In genomic region chr6:125455806-125456520, GRCm38 (mm10) we compare ENCODE assay signal across 16 mouse cellular contexts. TPM values are rescaled to one million over a fixed set of nuclear protein-coding genes. Genes with fewer than 3 reads are reported as not detected.
A peak's percentile ranks its signal among the peaks of the same experiment; 100 is the strongest.
DNase-seq lines count a peak whose midpoint lies in the region; ATAC-seq and TF ChIP-seq lines count a peak whose summit lies in the region.
"Had no signal": no experiment of that assay in that cellular context is flagged by ENCODE, and none has a peak within 500 bp of the region (broad histone marks: within the 10 kb centered on the region; RNA-seq: fewer than 3 reads in every experiment).

No protein-coding gene starts in this region.

- H3K4me1 ChIP-seq in embryonic facial prominence, embryonic 11.5 days (ENCODE audit: control insufficient read depth, insufficient read depth, low read length): no peaks in the 10 kb centered on the region
- H3K4me1 ChIP-seq in embryonic facial prominence, embryonic 10.5 days: peaks cover 11% of the 10 kb centered on the region; the same call in 1 of the 2 replicates
- H3K4me1 ChIP-seq in hindbrain, embryonic 13.5 days (replicated peaks): peaks cover 11% of the 10 kb centered on the region
- H3K4me1 ChIP-seq in neural tube, embryonic 12.5 days: peaks cover 6% of the 10 kb centered on the region
- H3K4me1 ChIP-seq in thymus, adult 2 months (replicated peaks; ENCODE audit: control insufficient read depth, insufficient read depth, low read length): no peaks in the 10 kb centered on the region; the same call in 1 of the 2 replicates

- no peak overlapping the region for H3K27ac ChIP-seq in embryonic facial prominence, embryonic 11.5 days (replicated peaks; ENCODE audit: low read depth, low read length)
- no peak overlapping the region for H3K27ac ChIP-seq in embryonic facial prominence, embryonic 10.5 days (replicated peaks)
- H3K27ac ChIP-seq in hindbrain, embryonic 13.5 days: no peak overlapping the region
- H3K27ac ChIP-seq in neural tube, embryonic 12.5 days: no peak overlapping the region
- H3K27ac ChIP-seq in layer of hippocampus, adult 2 months: no peak overlapping the region
- H3K27ac ChIP-seq in thymus, adult 2 months (ENCODE audit: control insufficient read depth, insufficient read depth, low read length): no peak overlapping the region

- TF ChIP-seq POLR2A in thymus, adult 2 months (IDR thresholded peaks at IDR 0.05; ENCODE audit: control insufficient read depth, extremely low read depth, insufficient read depth, low read length, poor library complexity): no peak

- WGBS in embryonic facial prominence, embryonic 11.5 days: 45% methylated on average over 12 of the region's 12 CpGs
- WGBS in embryonic facial prominence, embryonic 10.5 days: 58% methylated on average over 12 of the region's 12 CpGs
- 36% methylated on average over 12 of the region's 12 CpGs for WGBS in hindbrain, embryonic 13.5 days
- 33% methylated on average over 12 of the region's 12 CpGs for WGBS in neural tube, embryonic 12.5 days
- WGBS in thymus, adult 2 months: 91% methylated on average over 12 of the region's 12 CpGs

- H3K4me2 ChIP-seq in embryonic facial prominence, embryonic 11.5 days (ENCODE audit: low read depth, low read length): no peak overlapping the region
- H3K4me2 ChIP-seq in hindbrain, embryonic 13.5 days: no peak overlapping the region
- no peak overlapping the region for H3K4me2 ChIP-seq in neural tube, embryonic 12.5 days (replicated peaks)
- H3K4me2 ChIP-seq: midbrain, embryonic 11.5 days had no signal

- TF ChIP-seq CTCF in layer of hippocampus, adult 2 months (conservative IDR thresholded peaks at IDR 0.05): no peak
- no peak for TF ChIP-seq CTCF in thymus, adult 2 months (IDR thresholded peaks at IDR 0.05; ENCODE audit: borderline replicate concordance, control insufficient read depth, extremely low read depth, insufficient read depth, low read length, poor library complexity)

- ATAC-seq in embryonic facial prominence, embryonic 11.5 days (replicated peaks; ENCODE audit: insufficient number of reproducible peaks, low FRiP score, low TSS enrichment, low read depth): no peak
- peak; percentile 66 for ATAC-seq in hindbrain, embryonic 13.5 days (ENCODE audit: low FRiP score)
- peak; percentile 71 for ATAC-seq in neural tube, embryonic 12.5 days (ENCODE audit: low FRiP score, low read depth)
- ATAC-seq in erythroblast, adult 5-6 weeks (replicated peaks; ENCODE audit: low FRiP score, poor library complexity, severe bottlenecking): no peak

- no peaks in the 10 kb centered on the region for H3K36me3 ChIP-seq in embryonic facial prominence, embryonic 11.5 days (replicated peaks; ENCODE audit: control insufficient read depth, insufficient read depth, low read depth, low read length)
- H3K36me3 ChIP-seq in embryonic facial prominence, embryonic 10.5 days (replicated peaks): 0 out of 2 replicates have a peak, but pooled peaks cover 2% of the 10 kb centered on the region
- 0 out of 2 replicates have a peak, but pooled peaks cover 4% of the 10 kb centered on the region for H3K36me3 ChIP-seq in hindbrain, embryonic 13.5 days
- no peaks in the 10 kb centered on the region for H3K36me3 ChIP-seq in neural tube, embryonic 12.5 days
- H3K36me3 ChIP-seq in thymus, adult 2 months (ENCODE audit: control insufficient read depth, insufficient read depth, low read length): no peaks in the 10 kb centered on the region

- H3K9me3 ChIP-seq in embryonic facial prominence, embryonic 11.5 days (replicated peaks; ENCODE audit: control insufficient read depth, low read length): no peaks in the 10 kb centered on the region
- no peaks in the 10 kb centered on the region for H3K9me3 ChIP-seq in embryonic facial prominence, embryonic 10.5 days
- H3K9me3 ChIP-seq in hindbrain, embryonic 13.5 days: no peaks in the 10 kb centered on the region
- H3K9me3 ChIP-seq in neural tube, embryonic 12.5 days: no peaks in the 10 kb centered on the region

- H3K4me3 ChIP-seq in embryonic facial prominence, embryonic 11.5 days (ENCODE audit: low read depth, low read length): no peak overlapping the region
- H3K4me3 ChIP-seq in embryonic facial prominence, embryonic 10.5 days: no peak overlapping the region
- H3K4me3 ChIP-seq in hindbrain, embryonic 13.5 days: no peak overlapping the region
- no peak overlapping the region for H3K4me3 ChIP-seq in neural tube, embryonic 12.5 days
- no peak overlapping the region for H3K4me3 ChIP-seq in layer of hippocampus, adult 2 months
- H3K4me3 ChIP-seq in thymus, adult 2 months (ENCODE audit: control insufficient read depth, insufficient read depth, low read length): no peak overlapping the region
- H3K4me3 ChIP-seq: erythroblast, embryonic 14.5 days had no signal

- H3K27me3 ChIP-seq in embryonic facial prominence, embryonic 11.5 days (ENCODE audit: control insufficient read depth, insufficient read depth, low read length): no peaks in the 10 kb centered on the region
- H3K27me3 ChIP-seq in embryonic facial prominence, embryonic 10.5 days (replicated peaks; ENCODE audit: low read depth, poor library complexity, severe bottlenecking): no peaks in the 10 kb centered on the region
- no peaks in the 10 kb centered on the region for H3K27me3 ChIP-seq in hindbrain, embryonic 13.5 days
- no peaks in the 10 kb centered on the region for H3K27me3 ChIP-seq in neural tube, embryonic 12.5 days (replicated peaks)
- H3K27me3 ChIP-seq in thymus, adult 2 months (ENCODE audit: control insufficient read depth, insufficient read depth, low read length): no peaks in the 10 kb centered on the region

- peak; percentile 12 for DNase-seq in embryonic facial prominence, embryonic 11.5 days (ENCODE audit: low spot score)
- DNase-seq in embryonic facial prominence, embryonic 10.5 days (ENCODE audit: low spot score): no peak
- DNase-seq in ES-CJ7 (ENCODE audit: low read depth, low spot score): peak; percentile 78
- DNase-seq in layer of hippocampus, adult 2 months (ENCODE audit: low spot score in 2 of 2): no peak
- DNase-seq in thymus, adult 2 months: no peak
- DNase-seq: adrenal gland, postnatal 25 days; cerebellum, adult 18-20 months; heart, postnatal 10 days; layer of hippocampus, adult 9-11 months; lung, adult 18-20 months; thymus, postnatal 25 days had no signal

- no peak overlapping the region for H3K9ac ChIP-seq in embryonic facial prominence, embryonic 11.5 days (replicated peaks; ENCODE audit: low read length)
- no peak overlapping the region for H3K9ac ChIP-seq in hindbrain, embryonic 13.5 days
- no peak overlapping the region for H3K9ac ChIP-seq in neural tube, embryonic 12.5 days

RNA-seq across cellular contexts. Expression of gene Cd9, which starts 38.6 kb away (rescaled TPM):
- polyA plus RNA-seq in embryonic facial prominence, embryonic 11.5 days (2014; fragmentation: Nextera tagmentation; extraction: Ambion mirVana): 55.3 and 55.4 TPM in 2 replicates
- polyA plus RNA-seq in embryonic facial prominence, embryonic 10.5 days (2016; fragmentation: Nextera tagmentation; extraction: Ambion mirVana): 33.0 and 36.2 TPM in 2 replicates
- polyA plus RNA-seq in hindbrain, embryonic 13.5 days (2015; fragmentation: Nextera tagmentation; extraction: Ambion mirVana): 57.8 and 63.4 TPM in 2 replicates
- polyA plus RNA-seq in neural tube, embryonic 12.5 days (2016; fragmentation: Nextera tagmentation; extraction: Ambion mirVana): 44.3 and 51.1 TPM in 2 replicates
- total RNA-seq in layer of hippocampus, adult 2 months (2021): 10 to 100 TPM; 57.1 to 60.0 TPM
- total RNA-seq in erythroblast, adult 5-6 weeks (2015; ENCODE audit: low replicate concordance): 52.1 and 58.5 TPM in 2 replicates
- 25.1 and 33.0 TPM in 2 replicates for total RNA-seq in erythroblast, adult 5-6 weeks (2017; ENCODE audit: low replicate concordance)
- polyA plus RNA-seq in thymus, adult 2 months (2012; rRNA removed): 41.5 and 56.1 TPM in 2 replicates
- polyA plus RNA-seq: erythroblast, embryonic 14.5 days had no signal

Comparison
In these comparisons a context has a peak if more than half of its experiments do, and no peak if none do; other contexts are left out.
1. DNase-seq: peak in embryonic facial prominence, embryonic 11.5 days (single experiment) and ES-CJ7 (single experiment); none in embryonic facial prominence, embryonic 10.5 days (single experiment), layer of hippocampus, adult 2 months (0 of 2) and thymus, adult 2 months (single experiment).
2. ATAC-seq: peak in hindbrain, embryonic 13.5 days (single experiment) and neural tube, embryonic 12.5 days (single experiment); none in embryonic facial prominence, embryonic 11.5 days (single experiment) and erythroblast, adult 5-6 weeks (single experiment).